Mouse (Mus musculus): ENCODE measurements around the gene Herc3. TPM values are rescaled to one million over a fixed set of nuclear protein-coding genes. Genes with fewer than 3 reads are reported as not detected.

Herc3 gene
- polyA plus RNA-seq, 1 experiment = 0.05 TPM

DNA sequence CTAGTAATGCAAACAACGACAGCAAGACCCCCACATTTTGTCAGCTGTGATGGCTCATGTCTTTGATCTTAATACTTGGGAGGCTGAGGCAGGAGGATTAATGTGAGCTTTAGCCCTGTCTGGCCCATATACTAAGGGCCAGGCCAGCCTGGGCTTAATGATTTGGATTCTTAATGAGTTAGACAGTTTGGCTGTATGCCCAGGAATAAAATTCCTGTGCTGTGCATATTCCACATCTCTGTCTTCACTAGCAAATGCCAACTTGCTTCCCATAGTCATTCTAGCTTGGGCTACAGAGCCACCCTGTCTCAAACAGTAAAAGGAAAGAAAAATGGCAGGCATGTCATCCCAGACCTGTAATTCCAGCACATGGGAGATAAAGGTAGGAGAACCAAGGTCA, 4.3 kb downstream of the Herc3 start:
- peaks cover 14% of the 10 kb centered on the region for H3K27me3 ChIP-seq (ENCODE audit: control insufficient read depth)
- no peaks in the 10 kb centered on the region for H3K9me3 ChIP-seq (ENCODE audit: control insufficient read depth, low read length)
- peaks cover 16% of the 10 kb centered on the region for H3K4me1 ChIP-seq (ENCODE audit: control insufficient read depth)
- H3K36me3 ChIP-seq (ENCODE audit: control insufficient read depth) = no peaks in the 10 kb centered on the region
- H3K4me3 ChIP-seq (replicated peaks) = no peak overlapping the region
- no peak for TF ChIP-seq GATA1 (IDR thresholded peaks at IDR 0.05; ENCODE audit: low read length)
- TF ChIP-seq TAL1 (IDR thresholded peaks at IDR 0.05; ENCODE audit: low read length) = no peak

DNA sequence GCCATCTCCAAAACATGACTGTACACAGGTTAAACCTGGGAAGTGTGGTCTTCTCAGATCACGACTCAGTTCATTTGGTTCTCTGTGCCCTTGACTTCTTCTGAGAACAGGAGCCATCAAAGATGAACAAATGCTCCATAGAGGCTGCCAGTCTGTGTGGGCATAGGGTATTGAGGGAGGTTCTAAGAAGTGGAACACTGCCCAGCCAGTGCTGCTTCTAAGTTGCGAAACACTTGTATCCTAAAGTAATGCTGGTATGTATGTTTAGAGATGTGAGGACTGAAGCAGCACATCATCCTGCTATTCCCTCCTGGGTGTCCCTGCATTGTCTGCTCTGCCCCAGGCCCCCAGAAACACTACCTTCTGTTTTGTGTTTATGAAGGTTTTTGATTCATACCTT, 5.2 kb downstream of the Herc3 start:
- no peaks in the 10 kb centered on the region for H3K9me3 ChIP-seq (ENCODE audit: control insufficient read depth, low read length)
- no peak overlapping the region for H3K4me3 ChIP-seq (replicated peaks)
- H3K4me1 ChIP-seq (ENCODE audit: control insufficient read depth) = peaks cover 9% of the 10 kb centered on the region
- H3K27me3 ChIP-seq (ENCODE audit: control insufficient read depth) = peaks cover 10% of the 10 kb centered on the region
- no peak for TF ChIP-seq GATA1 (IDR thresholded peaks at IDR 0.05; ENCODE audit: low read length)
- no peak for TF ChIP-seq TAL1 (IDR thresholded peaks at IDR 0.05; ENCODE audit: low read length)
- H3K36me3 ChIP-seq (ENCODE audit: control insufficient read depth) = no peaks in the 10 kb centered on the region

DNA sequence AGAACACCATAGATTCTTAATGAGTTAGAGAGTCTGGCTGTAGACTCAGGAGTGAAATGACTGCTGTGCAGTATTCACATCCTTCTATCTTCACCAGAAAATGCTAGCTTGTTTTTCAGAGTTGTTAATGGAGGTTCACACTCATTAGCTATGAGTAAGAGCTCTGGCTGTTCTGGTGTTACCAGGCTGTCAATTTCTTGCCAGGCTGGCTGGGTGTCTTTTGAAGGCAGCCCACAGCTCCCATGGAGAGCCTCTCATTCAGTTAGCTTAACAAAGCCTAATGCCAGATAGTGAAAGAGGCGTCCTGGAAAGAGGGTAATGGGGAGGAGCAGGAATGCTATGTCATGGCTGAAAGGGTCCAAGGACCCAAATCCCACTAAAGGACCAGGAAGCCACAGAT, 6.7 kb downstream of the Herc3 start:
- H3K27me3 ChIP-seq (ENCODE audit: control insufficient read depth) = no peaks in the 10 kb centered on the region
- H3K4me3 ChIP-seq (replicated peaks) = no peak overlapping the region
- H3K9me3 ChIP-seq (ENCODE audit: control insufficient read depth, low read length) = no peaks in the 10 kb centered on the region
- no peaks in the 10 kb centered on the region for H3K36me3 ChIP-seq (ENCODE audit: control insufficient read depth)
- no peak for TF ChIP-seq GATA1 (IDR thresholded peaks at IDR 0.05; ENCODE audit: low read length)
- no peak for TF ChIP-seq TAL1 (IDR thresholded peaks at IDR 0.05; ENCODE audit: low read length)
- no peaks in the 10 kb centered on the region for H3K4me1 ChIP-seq (ENCODE audit: control insufficient read depth)

DNA sequence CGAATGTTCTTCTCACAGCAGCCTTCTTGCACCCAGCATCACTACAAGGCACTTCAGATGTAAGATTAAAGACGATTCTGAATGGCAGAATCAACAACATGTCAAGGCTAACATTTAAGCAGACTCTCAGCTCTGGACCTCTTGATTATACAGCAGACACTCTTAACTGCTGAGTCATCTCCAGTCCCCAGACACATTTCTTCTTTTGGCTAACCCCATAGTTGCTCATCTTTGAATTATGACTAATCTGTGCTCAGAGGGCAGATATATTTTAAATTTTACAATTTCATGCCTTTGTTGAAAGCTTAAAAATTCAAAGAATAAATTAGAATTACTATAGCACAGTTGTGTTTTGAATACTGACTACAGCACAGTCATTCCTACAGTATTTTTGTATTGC, 9.9 kb downstream of the Herc3 start:
- Histone ChIP-seq H3K36me3 (ENCODE audit: control insufficient read depth) (no peaks in the 10 kb centered on the region), H3K27me3 (ENCODE audit: control insufficient read depth) (no peaks in the 10 kb centered on the region), H3K4me3 (replicated peaks) (no peak overlapping the region), H3K9me3 (ENCODE audit: control insufficient read depth, low read length) (no peaks in the 10 kb centered on the region), H3K4me1 (ENCODE audit: control insufficient read depth) (no peaks in the 10 kb centered on the region)
- TF ChIP-seq GATA1 (IDR thresholded peaks at IDR 0.05; ENCODE audit: low read length) (no peak), TAL1 (IDR thresholded peaks at IDR 0.05; ENCODE audit: low read length) (no peak)

DNA sequence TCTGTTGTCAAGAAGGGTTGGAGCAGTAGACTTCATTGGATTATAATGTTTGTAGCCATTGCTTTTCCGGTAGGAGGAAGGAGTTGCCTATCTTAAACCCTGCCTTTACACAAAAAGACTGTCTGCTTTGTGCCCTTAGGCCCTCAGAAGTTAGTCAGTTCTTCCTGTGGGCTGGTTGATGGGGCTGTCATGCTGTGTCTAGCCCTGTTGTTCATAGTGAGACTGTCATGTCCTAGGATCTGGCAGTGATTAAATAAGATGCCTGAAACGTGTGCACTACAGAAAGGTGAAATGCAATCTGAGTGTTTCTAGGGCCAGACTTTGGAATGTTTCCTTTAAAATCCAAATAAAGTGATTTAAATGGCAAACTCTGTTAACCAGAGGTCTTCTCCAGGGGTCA, 10.9 kb downstream of the Herc3 start:
- Histone ChIP-seq H3K27me3 (ENCODE audit: control insufficient read depth) (no peaks in the 10 kb centered on the region), H3K4me1 (ENCODE audit: control insufficient read depth) (no peaks in the 10 kb centered on the region), H3K4me3 (replicated peaks) (no peak overlapping the region), H3K9me3 (ENCODE audit: control insufficient read depth, low read length) (no peaks in the 10 kb centered on the region), H3K36me3 (ENCODE audit: control insufficient read depth) (no peaks in the 10 kb centered on the region)
- TF ChIP-seq GATA1 (IDR thresholded peaks at IDR 0.05; ENCODE audit: low read length) (no peak), TAL1 (IDR thresholded peaks at IDR 0.05; ENCODE audit: low read length) (no peak)

DNA sequence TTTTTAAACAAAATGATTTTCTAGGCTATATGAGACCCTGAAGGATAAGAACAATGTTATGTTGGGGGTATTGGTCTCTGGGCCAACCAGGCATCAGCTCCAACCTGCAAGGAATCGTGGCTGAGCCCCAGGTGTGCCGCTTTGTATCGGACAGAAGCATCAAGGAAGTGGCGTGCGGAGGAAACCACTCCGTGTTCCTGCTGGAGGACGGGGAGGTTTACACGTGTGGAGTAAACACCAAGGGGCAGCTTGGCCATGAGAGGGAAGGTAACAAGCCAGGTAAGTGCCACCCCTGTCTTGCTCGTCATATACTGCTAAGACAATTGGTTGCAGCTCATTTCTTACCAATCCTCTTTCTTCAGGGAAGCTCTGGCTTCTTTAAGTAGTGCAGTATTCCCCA, 12.3 kb downstream of the Herc3 start:
- Histone ChIP-seq H3K4me1 (ENCODE audit: control insufficient read depth) (no peaks in the 10 kb centered on the region), H3K4me3 (replicated peaks) (no peak overlapping the region), H3K36me3 (ENCODE audit: control insufficient read depth) (no peaks in the 10 kb centered on the region), H3K27me3 (ENCODE audit: control insufficient read depth) (no peaks in the 10 kb centered on the region), H3K9me3 (ENCODE audit: control insufficient read depth, low read length) (no peaks in the 10 kb centered on the region)
- TF ChIP-seq TAL1 (IDR thresholded peaks at IDR 0.05; ENCODE audit: low read length) (no peak), GATA1 (IDR thresholded peaks at IDR 0.05; ENCODE audit: low read length) (no peak)

DNA sequence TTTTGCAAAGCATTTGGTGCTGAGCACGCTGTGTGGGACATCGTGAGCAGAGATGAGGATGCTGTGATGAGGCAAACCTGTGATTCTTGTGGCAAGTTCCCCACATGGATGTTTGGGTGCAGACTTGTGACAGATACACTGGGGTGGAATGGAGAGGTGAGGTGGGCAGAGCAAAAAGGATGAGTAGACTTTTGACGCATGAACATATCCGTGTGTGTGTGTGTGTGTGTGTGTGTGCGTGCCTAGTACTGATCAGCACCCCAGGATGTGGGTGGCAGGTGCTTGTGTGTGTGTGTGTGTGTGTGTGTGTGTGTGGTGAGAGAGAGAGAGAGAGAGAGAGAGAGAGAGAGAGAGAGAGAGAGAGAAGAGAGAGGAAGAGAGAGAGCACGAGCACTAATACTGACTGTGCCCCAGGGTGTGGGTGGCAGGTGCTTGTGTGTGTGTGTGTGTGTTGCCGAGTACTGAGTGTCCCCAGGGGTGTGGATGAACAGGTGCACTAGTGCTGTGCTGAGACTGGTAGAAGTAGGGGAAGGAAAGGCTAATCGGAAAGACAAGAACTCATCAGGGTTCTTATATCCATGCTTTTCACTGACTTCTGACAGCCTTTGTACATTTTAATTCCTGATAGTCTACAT, 13.0 kb downstream of the Herc3 start:
- Histone ChIP-seq H3K4me3 (replicated peaks) (no peak overlapping the region), H3K27me3 (ENCODE audit: control insufficient read depth) (no peaks in the 10 kb centered on the region), H3K4me1 (ENCODE audit: control insufficient read depth) (no peaks in the 10 kb centered on the region), H3K36me3 (ENCODE audit: control insufficient read depth) (no peaks in the 10 kb centered on the region), H3K9me3 (ENCODE audit: control insufficient read depth, low read length) (no peaks in the 10 kb centered on the region)
- TF ChIP-seq TAL1 (IDR thresholded peaks at IDR 0.05; ENCODE audit: low read length) (no peak), GATA1 (IDR thresholded peaks at IDR 0.05; ENCODE audit: low read length) (no peak)

DNA sequence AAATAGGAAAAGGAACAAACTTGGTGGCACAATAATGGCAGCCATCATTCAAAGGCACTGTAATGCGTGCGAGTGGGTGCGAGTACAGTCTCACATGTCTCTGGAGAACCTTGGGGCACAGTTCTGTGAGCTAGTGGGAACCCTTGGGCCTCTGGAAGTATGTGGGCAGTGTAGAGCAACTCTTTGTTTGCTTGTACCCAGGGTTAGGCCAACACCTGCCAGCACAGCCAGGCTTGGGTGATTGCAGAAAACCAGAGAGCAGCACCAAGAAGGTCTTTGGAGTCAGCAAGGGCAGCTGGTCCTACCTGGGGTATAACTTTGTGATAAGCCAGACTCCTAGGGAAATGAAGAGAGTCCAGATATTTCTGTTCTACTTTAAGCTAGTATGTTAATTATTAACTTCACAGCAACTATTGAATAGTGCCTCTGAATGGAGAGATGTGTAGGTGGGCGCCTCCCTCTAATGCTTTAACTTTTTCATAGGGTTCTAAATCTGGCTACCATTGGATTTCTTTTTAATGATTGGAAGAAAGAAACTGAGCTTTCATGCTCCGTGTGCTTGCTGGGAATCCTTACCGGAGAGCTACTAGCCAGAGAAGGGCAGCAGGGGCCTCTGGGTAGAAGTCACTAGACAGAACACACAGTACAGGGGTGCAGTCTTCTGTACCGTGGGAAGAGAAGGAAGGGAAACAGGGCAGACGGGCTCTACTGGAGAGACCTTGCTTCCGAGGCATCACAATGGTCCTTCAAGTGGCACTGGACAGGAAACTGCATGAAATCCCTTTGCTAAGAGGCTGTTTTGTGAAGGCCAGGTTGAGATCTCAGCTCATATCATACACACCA, 15.8 kb downstream of the Herc3 start:
- TF ChIP-seq GATA1 (IDR thresholded peaks at IDR 0.05; ENCODE audit: low read length) (no peak), TAL1 (IDR thresholded peaks at IDR 0.05; ENCODE audit: low read length) (no peak)
- Histone ChIP-seq H3K9me3 (ENCODE audit: control insufficient read depth, low read length) (no peaks in the 10 kb centered on the region), H3K4me3 (replicated peaks) (no peak overlapping the region), H3K4me1 (ENCODE audit: control insufficient read depth) (no peaks in the 10 kb centered on the region), H3K36me3 (ENCODE audit: control insufficient read depth) (no peaks in the 10 kb centered on the region; the same call in 1 of the 2 replicates), H3K27me3 (ENCODE audit: control insufficient read depth) (no peaks in the 10 kb centered on the region)

DNA sequence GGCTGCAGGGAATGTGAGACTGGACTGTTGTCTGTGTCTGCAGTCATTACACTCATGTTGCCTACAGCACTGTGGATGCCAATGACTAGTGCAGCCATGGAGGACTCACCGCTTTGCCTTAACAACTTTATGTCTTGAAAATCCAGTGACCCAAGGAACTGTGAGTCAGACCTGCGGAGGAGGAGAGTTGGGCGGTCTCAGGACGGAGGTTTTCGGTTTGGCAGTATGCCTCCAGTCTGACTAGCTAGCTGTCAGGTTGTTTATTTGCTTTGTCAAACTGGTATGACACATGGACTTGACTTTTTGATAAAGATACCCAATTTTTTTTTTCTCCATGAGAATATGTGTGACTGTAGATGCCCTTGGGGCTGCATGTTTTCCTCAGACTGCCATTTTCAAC, 16.6 kb downstream of the Herc3 start:
- TF ChIP-seq TAL1 (IDR thresholded peaks at IDR 0.05; ENCODE audit: low read length) (no peak), GATA1 (IDR thresholded peaks at IDR 0.05; ENCODE audit: low read length) (no peak)
- no peak overlapping the region for H3K4me3 ChIP-seq (replicated peaks)
- H3K4me1 ChIP-seq (ENCODE audit: control insufficient read depth) = no peaks in the 10 kb centered on the region
- no peaks in the 10 kb centered on the region for H3K9me3 ChIP-seq (ENCODE audit: control insufficient read depth, low read length)
- no peaks in the 10 kb centered on the region for H3K27me3 ChIP-seq (ENCODE audit: control insufficient read depth)
- no peaks in the 10 kb centered on the region; the same call in 1 of the 2 replicates for H3K36me3 ChIP-seq (ENCODE audit: control insufficient read depth)
